Mouse (Mus musculus): ENCODE results near the gene Elavl1. TPM values are rescaled to one million over a fixed set of nuclear protein-coding genes. Genes with fewer than 3 reads are reported as not detected.
"Not testable (repeated sequence)": the region's sequence is repeated elsewhere in the genome, so short reads cannot be mapped to it uniquely, and the experiment has no call there.

The Elavl1 gene
- polyA plus RNA-seq, 1 experiment: 29.8 TPM

DNA sequence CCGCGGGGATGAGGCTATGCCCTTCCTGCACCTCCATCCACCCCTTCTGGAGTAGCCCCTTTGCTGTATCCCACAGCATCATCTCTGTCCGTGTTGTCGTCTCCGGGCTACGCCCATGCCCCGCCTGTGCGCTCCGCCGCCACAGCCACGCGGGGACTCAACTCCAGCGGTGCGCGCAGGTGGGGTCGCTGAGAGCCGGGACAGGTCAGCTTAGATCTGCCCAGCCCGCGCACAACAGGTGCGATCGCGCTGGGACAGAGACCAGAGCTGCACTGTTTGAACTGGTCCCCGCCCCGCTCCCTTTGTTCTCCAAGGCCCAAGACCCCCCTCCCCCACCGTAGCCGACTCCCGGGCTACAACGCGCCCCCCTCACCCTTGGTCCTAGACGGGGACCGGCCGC, 66.5 kb downstream of the Elavl1 start:
- DNase-seq (ENCODE audit: low read depth): no peak

- DNase-seq (ENCODE audit: low read depth): no peak
Measured at GRCm38 (mm10) chr8:4258233-4258632, 67.0 kb downstream of the Elavl1 start.

GRCm38 (mm10) chr8:4257350-4257749, 67.9 kb downstream of the Elavl1 start:
- no peak for DNase-seq (ENCODE audit: low read depth)

DNA sequence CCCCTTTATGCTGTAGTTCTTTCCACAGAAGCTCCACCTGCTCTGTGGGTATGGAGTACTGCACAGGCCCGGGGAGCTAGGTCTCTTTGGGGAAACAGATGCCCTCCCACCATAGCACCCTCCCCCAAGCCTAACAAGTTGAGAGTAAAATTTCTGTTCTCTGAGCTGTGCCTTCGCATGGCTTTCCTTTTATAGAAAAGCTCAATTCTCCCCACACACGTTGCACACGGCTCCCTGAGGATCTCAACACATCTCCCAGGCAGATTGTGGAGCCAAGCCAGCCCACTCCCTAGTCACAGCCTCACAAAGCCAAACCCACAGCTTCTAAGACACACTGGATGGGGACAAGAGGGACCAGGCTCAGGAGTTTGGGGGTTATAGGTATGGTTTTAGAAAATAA, 68.3 kb downstream of the Elavl1 start:
- DNase-seq (ENCODE audit: low read depth): no peak

DNA sequence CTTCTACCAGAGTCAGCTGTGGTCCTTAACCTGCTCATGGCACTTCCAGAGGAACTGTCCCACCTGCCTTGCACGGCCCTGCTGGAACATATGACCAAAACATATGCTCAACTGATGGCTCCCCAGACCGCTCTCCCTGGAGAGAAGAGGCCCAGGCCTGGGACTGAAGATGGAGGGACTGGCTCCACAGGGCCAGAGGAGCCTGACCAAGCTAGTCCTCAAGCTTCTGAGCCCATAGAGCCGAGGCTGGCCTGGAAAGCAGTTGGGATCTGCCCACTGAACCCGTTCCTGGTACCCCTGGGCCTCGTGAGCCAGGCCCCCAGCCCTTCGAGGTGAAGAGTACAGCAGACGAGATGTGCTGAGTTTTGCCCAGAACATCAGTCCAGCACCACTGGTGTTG, 69.7 kb downstream of the Elavl1 start:
- not testable (repeated sequence) for DNase-seq (ENCODE audit: low read depth)

- DNase-seq (ENCODE audit: low read depth): no peak
Measured at GRCm38 (mm10) chr8:4254001-4254400, 71.2 kb downstream of the Elavl1 start.

- DNase-seq (ENCODE audit: low read depth): no peak
Measured at GRCm38 (mm10) chr8:4252934-4253841, 72.0 kb downstream of the Elavl1 start, which contains the start of gene Snapc2. Gene Snapc2 (plus strand): TSS chr8:4253080.

DNA sequence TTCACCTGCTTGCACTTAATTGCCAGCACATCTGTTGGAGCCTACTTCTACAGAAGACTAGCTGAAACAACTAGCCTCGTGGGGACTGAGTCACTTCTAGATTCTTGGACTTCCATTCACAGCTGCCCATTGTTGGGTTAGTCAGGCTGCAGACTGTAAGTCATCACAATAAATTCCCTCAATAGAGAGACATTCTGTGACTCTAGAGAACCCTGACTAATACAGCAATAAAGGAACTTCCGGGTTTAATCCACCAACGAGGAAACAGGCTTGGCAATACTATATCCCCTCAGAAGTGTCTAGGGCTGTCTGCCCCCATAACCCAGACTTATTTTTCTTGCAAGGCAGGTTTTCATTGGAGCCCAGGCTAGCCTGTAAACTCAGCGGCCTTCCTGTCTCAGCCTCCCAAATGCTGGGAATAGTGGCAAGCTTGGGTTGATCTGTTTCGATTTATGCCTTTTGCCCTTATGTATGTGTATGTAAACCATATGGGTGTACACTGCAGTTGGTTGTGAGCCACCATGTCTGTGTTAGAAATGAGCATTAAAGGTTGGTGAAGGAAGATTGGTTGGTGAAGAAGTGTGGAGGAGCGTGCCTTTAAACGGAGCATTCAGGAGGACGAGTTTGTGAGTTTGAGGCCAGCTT, 73.0 kb downstream of the Elavl1 start:
- DNase-seq (ENCODE audit: low read depth): no peak

- no peak for DNase-seq (ENCODE audit: low read depth)
Measured at GRCm38 (mm10) chr8:4250306-4250970, 74.8 kb downstream of the Elavl1 start.

GRCm38 (mm10) chr8:4249213-4249612, 76.0 kb downstream of the Elavl1 start:
- no peak for DNase-seq (ENCODE audit: low read depth)

DNA sequence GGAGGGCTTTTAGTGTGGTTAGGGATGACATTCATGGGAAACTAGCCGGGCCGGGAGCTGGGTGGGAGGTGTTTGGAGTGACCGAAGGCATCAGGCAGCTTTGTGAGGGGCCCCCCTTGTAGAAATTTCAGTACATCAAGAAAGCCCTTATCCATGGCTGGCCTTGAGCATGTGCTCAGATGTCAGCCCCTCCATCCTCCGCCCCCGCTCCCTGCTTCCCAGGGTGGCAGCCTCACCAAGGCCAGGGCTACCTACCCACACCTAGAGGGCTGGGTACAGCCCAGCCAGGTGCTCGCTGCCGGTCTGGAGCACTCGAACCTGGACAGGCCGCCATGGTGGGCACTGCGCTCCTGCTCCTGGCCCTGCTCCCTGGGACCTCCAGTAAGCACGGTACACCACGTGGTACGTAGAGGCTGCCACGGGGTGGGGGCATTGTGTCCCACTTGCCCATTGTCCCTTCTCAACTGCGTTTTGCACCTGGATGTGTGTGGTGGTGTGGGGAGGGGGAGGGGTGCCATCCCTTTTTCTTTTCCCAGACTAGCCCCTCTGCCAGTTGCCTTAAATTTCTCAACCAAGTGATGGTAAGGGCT, 77.2 kb downstream of the Elavl1 start, which contains the start of gene Tgfbr3l:
Gene Tgfbr3l, plus strand, starts transcription at position 264 of the 590 bp plus-strand sequence.
- no peak for DNase-seq (ENCODE audit: low read depth)

GRCm38 (mm10) chr8:4247241-4247640, 78.0 kb downstream of the Elavl1 start:
- DNase-seq (ENCODE audit: low read depth): no peak

- no peak for DNase-seq (ENCODE audit: low read depth)
Measured at GRCm38 (mm10) chr8:4245737-4246136, 79.5 kb downstream of the Elavl1 start.

DNA sequence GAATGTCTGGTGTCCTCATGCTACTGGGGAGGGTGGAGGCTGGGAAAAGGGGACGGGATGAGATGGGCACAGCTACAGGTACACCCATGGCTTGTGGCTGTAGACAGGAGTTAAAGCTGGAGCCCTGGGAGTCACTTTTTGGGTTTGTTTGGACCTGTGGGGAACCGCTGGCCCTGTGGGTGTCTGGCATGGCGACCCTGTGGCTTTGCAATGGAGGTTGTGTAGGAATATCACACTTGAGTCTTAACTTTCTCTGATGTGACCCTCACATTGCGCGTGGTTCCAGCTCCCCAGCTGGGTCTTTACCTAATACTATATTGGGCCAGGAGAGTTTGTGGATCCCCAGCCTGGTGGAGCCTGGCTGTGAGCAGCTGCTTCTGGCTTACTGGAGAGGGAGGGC, 80.2 kb downstream of the Elavl1 start:
- DNase-seq (ENCODE audit: low read depth): no peak

DNA sequence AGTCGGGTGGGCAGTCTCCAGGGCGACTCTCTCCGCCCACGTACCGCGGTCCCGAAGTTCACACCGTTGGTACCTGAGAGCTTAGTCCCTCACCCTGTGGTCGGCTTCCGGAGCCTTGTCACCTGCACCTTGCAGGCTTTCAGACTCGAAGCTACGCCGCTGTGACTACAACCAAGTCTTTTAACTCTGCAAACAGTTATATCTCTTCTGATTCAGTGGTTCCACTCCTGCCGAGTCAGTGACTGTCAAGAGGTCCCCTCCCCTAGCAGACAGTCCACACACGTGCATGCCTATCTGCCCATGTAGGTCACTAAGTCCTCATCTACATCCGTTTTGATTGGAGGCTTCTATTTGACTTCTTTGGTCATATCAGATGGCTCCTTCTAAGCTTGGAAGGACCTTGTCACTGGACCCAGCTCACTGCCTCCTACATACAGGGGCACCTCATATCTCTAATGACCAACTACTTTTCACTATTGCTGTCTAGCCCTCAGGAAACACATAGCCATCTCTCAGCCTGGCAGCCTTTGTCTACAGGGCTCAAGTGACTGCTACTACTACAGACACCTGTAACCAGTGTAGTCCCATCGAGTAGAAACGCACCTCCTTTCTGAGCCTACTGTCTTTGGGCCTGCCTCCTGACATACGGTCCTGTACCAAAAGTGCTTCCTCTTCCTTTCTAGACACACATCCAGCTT, 85.9 kb downstream of the Elavl1 start:
- no peak for DNase-seq (ENCODE audit: low read depth)

- DNase-seq (ENCODE audit: low read depth): no peak
Measured at GRCm38 (mm10) chr8:4238434-4239192, 86.6 kb downstream of the Elavl1 start, which contains the start of the genes Map2k7 and Gm49320. Gene Map2k7 (plus strand): TSS chr8:4238740. Gene Gm49320 (plus strand): TSS chr8:4238865.

GRCm38 (mm10) chr8:4237814-4238433, 87.3 kb downstream of the Elavl1 start:
- DNase-seq (ENCODE audit: low read depth): no peak

Measured in gonadal fat pad, adult 2 months (tissue).